Mouse (Mus musculus): Measurements from ENCODE around the gene Fam126b.
"Not testable (repeated sequence)": the region's sequence is repeated elsewhere in the genome, so short reads cannot be mapped to it uniquely, and the experiment has no call there.

The Fam126b gene

GRCm38 (mm10) chr1:58586171-58586997 is at the start of gene Fam126b, which contains the start of gene Ndufb3:
Fam126b (minus strand) TSS chr1:58586323.
Ndufb3 (plus strand) TSS chr1:58586384.
- in situ Hi-C loops (cut with MseI, MboI) = no loop called here

GRCm38 (mm10) chr1:58628847-58629246 is 42.7 kb upstream of the Fam126b start:
- in situ Hi-C loops (cut with MseI, MboI) = not testable (repeated sequence)

- in situ Hi-C loops (cut with MseI, MboI) = no loop called here
Observed at GRCm38 (mm10) chr1:58621996-58622748, 36.0 kb upstream of the Fam126b start.

GRCm38 (mm10) chr1:58621251-58621650 is 35.1 kb upstream of the Fam126b start:
- in situ Hi-C loops (cut with MseI, MboI) = no loop called here

- in situ Hi-C loops (cut with MseI, MboI) = loop anchor here in 1 of 2 experiments (10.0 kb wide), 1 partner anchor 56 kb away; no protein-coding TSS in a partner anchor
Observed at GRCm38 (mm10) chr1:58618766-58619165, 32.6 kb upstream of the Fam126b start.

GRCm38 (mm10) chr1:58617978-58618668 is 32.0 kb upstream of the Fam126b start:
- in situ Hi-C loops (cut with MseI, MboI) = loop anchor here in 1 of 2 experiments (10.0 kb wide), 1 partner anchor 57 kb away; no protein-coding TSS in a partner anchor

- in situ Hi-C loops (cut with MseI, MboI) = loop anchor here in 1 of 2 experiments (10.0 kb wide), 1 partner anchor 58 kb away; no protein-coding TSS in a partner anchor
Observed at GRCm38 (mm10) chr1:58617076-58617475, 31.0 kb upstream of the Fam126b start.

- in situ Hi-C loops (cut with MseI, MboI) = loop anchor here in 1 of 2 experiments (10.0 kb wide), 1 partner anchor 59 kb away; no protein-coding TSS in a partner anchor
Observed at GRCm38 (mm10) chr1:58616176-58616575, 30.1 kb upstream of the Fam126b start.

GRCm38 (mm10) chr1:58615146-58615545 is 29.0 kb upstream of the Fam126b start:
- in situ Hi-C loops (cut with MseI, MboI) = loop anchor here in 1 of 2 experiments (10.0 kb wide), 1 partner anchor 60 kb away; no protein-coding TSS in a partner anchor

- in situ Hi-C loops (cut with MseI, MboI) = loop anchor here in 1 of 2 experiments (10.0 kb wide), 1 partner anchor 60 kb away; no protein-coding TSS in a partner anchor
Observed at GRCm38 (mm10) chr1:58614424-58614823, 28.3 kb upstream of the Fam126b start.

- in situ Hi-C loops (cut with MseI, MboI) = loop anchor here in 1 of 2 experiments (10.0 kb wide), 1 partner anchor 61 kb away; no protein-coding TSS in a partner anchor
Observed at GRCm38 (mm10) chr1:58613786-58614185, 27.7 kb upstream of the Fam126b start.

GRCm38 (mm10) chr1:58610611-58611010 is 24.5 kb upstream of the Fam126b start:
- in situ Hi-C loops (cut with MseI, MboI) = loop anchor here in 1 of 2 experiments (10.0 kb wide), 1 partner anchor 64 kb away; no protein-coding TSS in a partner anchor

- in situ Hi-C loops (cut with MseI, MboI) = loop anchor here in 1 of 2 experiments (10.0 kb wide), 1 partner anchor 65 kb away; no protein-coding TSS in a partner anchor
Observed at GRCm38 (mm10) chr1:58610166-58610565, 24.0 kb upstream of the Fam126b start.

- in situ Hi-C loops (cut with MseI, MboI) = not testable (repeated sequence)
Observed at GRCm38 (mm10) chr1:58609591-58609990, 23.5 kb upstream of the Fam126b start.

- in situ Hi-C loops (cut with MseI, MboI) = no loop called here
Observed at GRCm38 (mm10) chr1:58603738-58604137, 17.6 kb upstream of the Fam126b start.

- in situ Hi-C loops (cut with MseI, MboI) = no loop called here
Observed at GRCm38 (mm10) chr1:58602681-58603080, 16.6 kb upstream of the Fam126b start.

- in situ Hi-C loops (cut with MseI, MboI) = no loop called here
Observed at GRCm38 (mm10) chr1:58587491-58587890, 1.4 kb upstream of the Fam126b start.

- in situ Hi-C loops (cut with MseI, MboI) = no loop called here
Observed at GRCm38 (mm10) chr1:58585373-58586170, 551 bp downstream of the Fam126b start.

- in situ Hi-C loops (cut with MseI, MboI) = no loop called here
Observed at GRCm38 (mm10) chr1:58584271-58584670, 1.9 kb downstream of the Fam126b start.

- in situ Hi-C loops (cut with MseI, MboI) = no loop called here
Observed at GRCm38 (mm10) chr1:58582611-58583010, 3.5 kb downstream of the Fam126b start.

Data from mouse trophoblast stem cell (cell line).